In genomic region chr3:131108094-131108653, GRCm38 (mm10) we compare ENCODE assay signal across 10 mouse cellular contexts. TPM values are rescaled to one million over a fixed set of nuclear protein-coding genes. Genes with fewer than 3 reads are reported as not detected.
DNase-seq lines count a peak whose midpoint lies in the region; ATAC-seq lines count a peak whose summit lies in the region.
"Had no signal": no experiment of that assay in that cellular context is flagged by ENCODE, and none has a peak within 500 bp of the region (broad histone marks: within the 10 kb centered on the region; RNA-seq: fewer than 3 reads in every experiment).

No protein-coding gene starts in this region.

- no peak overlapping the region for H3K27ac ChIP-seq in heart, embryonic 13.5 days (replicated peaks)
- H3K27ac ChIP-seq in neural tube, embryonic 11.5 days (ENCODE audit: low read depth, low read length), result no peak overlapping the region
- peak overlapping the region; percentile 88; the same call in 1 of the 2 replicates for H3K27ac ChIP-seq in limb, embryonic 10.5 days
- H3K27ac ChIP-seq: liver, embryonic 12.5 days had no signal

- DNase-seq in heart, adult 8-10 months (ENCODE audit: low spot score), result no peak
- no peak for DNase-seq in neural tube, embryonic 11.5 days (ENCODE audit: low spot score)
- no peak for DNase-seq in neural tube, embryonic 10.5 days (ENCODE audit: extremely low spot score, low spot score)
- DNase-seq in limb, embryonic 10.5 days (ENCODE audit: low spot score), result no peak
- no peak for DNase-seq in adrenal gland, postnatal 10 days
- no peak for DNase-seq in left cerebral cortex, postnatal 4 days

- peaks cover 90% of the 10 kb centered on the region for H3K27me3 ChIP-seq in heart, embryonic 13.5 days (replicated peaks)
- peaks cover 37% of the 10 kb centered on the region for H3K27me3 ChIP-seq in neural tube, embryonic 11.5 days (ENCODE audit: control insufficient read depth, insufficient read depth, low read length)
- H3K27me3 ChIP-seq in limb, embryonic 10.5 days (ENCODE audit: low read depth, poor library complexity, severe bottlenecking), result peaks cover 34% of the 10 kb centered on the region

- intact Hi-C loops in left cerebral cortex, postnatal 4 days (cut with DNase I), result no loop called here

- peaks cover 52% of the 10 kb centered on the region for H3K4me1 ChIP-seq in heart, embryonic 13.5 days
- peaks cover 16% of the 10 kb centered on the region for H3K4me1 ChIP-seq in neural tube, embryonic 11.5 days (ENCODE audit: control insufficient read depth, insufficient read depth, low read length)
- peaks cover 64% of the 10 kb centered on the region for H3K4me1 ChIP-seq in limb, embryonic 10.5 days

- H3K4me2 ChIP-seq in heart, embryonic 13.5 days, result peak overlapping the region; percentile 76
- H3K4me2 ChIP-seq in neural tube, embryonic 11.5 days (ENCODE audit: low read depth), result peak overlapping the region; percentile 61
- H3K4me2 ChIP-seq: liver, embryonic 12.5 days had no signal

- 11% methylated on average over 9 of the region's 9 CpGs for WGBS in heart, embryonic 13.5 days
- 0% methylated on average over 9 of the region's 9 CpGs for WGBS in neural tube, embryonic 11.5 days
- WGBS in limb, embryonic 10.5 days, result 1% methylated on average over 9 of the region's 9 CpGs

- no peaks in the 10 kb centered on the region for H3K36me3 ChIP-seq in heart, embryonic 13.5 days
- no peaks in the 10 kb centered on the region for H3K36me3 ChIP-seq in neural tube, embryonic 11.5 days (ENCODE audit: control insufficient read depth, insufficient read depth, low read length)
- H3K36me3 ChIP-seq in limb, embryonic 10.5 days, result no peaks in the 10 kb centered on the region
- H3K36me3 ChIP-seq: liver, embryonic 12.5 days had no signal

- H3K9me3 ChIP-seq in heart, embryonic 13.5 days, result no peaks in the 10 kb centered on the region
- H3K9me3 ChIP-seq in neural tube, embryonic 11.5 days (ENCODE audit: control insufficient read depth, low read length), result no peaks in the 10 kb centered on the region
- H3K9me3 ChIP-seq in limb, embryonic 10.5 days (replicated peaks), result no peaks in the 10 kb centered on the region
- H3K9me3 ChIP-seq: liver, embryonic 12.5 days; megakaryocyte, embryonic 14.5 days had no signal

- no peak for ATAC-seq in heart, embryonic 13.5 days (ENCODE audit: extremely low read depth, insufficient number of reproducible peaks, low FRiP score, low TSS enrichment)
- no peak for ATAC-seq in neural tube, embryonic 11.5 days (ENCODE audit: insufficient read depth, low FRiP score, low TSS enrichment)
- no peak for ATAC-seq in erythroblast, adult 5-6 weeks (replicated peaks; ENCODE audit: low FRiP score, poor library complexity, severe bottlenecking)
- ATAC-seq: liver, embryonic 12.5 days had no signal

- H3K9ac ChIP-seq in heart, embryonic 13.5 days, result no peak overlapping the region
- H3K9ac ChIP-seq in neural tube, embryonic 11.5 days (ENCODE audit: low read length), result no peak overlapping the region
- H3K9ac ChIP-seq: liver, embryonic 12.5 days had no signal

- peak overlapping the region; percentile 50; the same call in 1 of the 2 replicates for H3K4me3 ChIP-seq in heart, embryonic 13.5 days
- no peak overlapping the region; the same call in 1 of the 2 replicates for H3K4me3 ChIP-seq in neural tube, embryonic 11.5 days (ENCODE audit: low read depth, low read length)
- H3K4me3 ChIP-seq in limb, embryonic 10.5 days, result peak overlapping the region; percentile 53
- H3K4me3 ChIP-seq: liver, embryonic 12.5 days; megakaryocyte, embryonic 14.5 days had no signal

RNA-seq across cellular contexts. Expression of gene Lef1, which starts 2.1 kb away (rescaled TPM):
- polyA plus RNA-seq in heart, embryonic 13.5 days (2015; fragmentation: Nextera tagmentation; extraction: Ambion mirVana), result 8.1 and 9.8 TPM in 2 replicates
- under 1 TPM in 3 of 4 experiments, not detected in 1; 0.14 to 0.31 (median 0.26) TPM for total RNA-seq in heart, adult 8-10 months (2022)
- polyA plus RNA-seq in neural tube, embryonic 11.5 days (2014; fragmentation: Nextera tagmentation; extraction: Ambion mirVana), result 24.7 and 25.5 TPM in 2 replicates
- 60.1 and 76.1 TPM in 2 replicates for polyA plus RNA-seq in limb, embryonic 10.5 days (2016; fragmentation: Nextera tagmentation; extraction: Ambion mirVana)
- 1 to 10 TPM; 9.8 TPM for total RNA-seq in adrenal gland, postnatal 10 days (2021)
- total RNA-seq in left cerebral cortex, postnatal 4 days (2021), result 1 to 10 TPM; 6.6 to 7.9 TPM
- total RNA-seq in erythroblast, adult 5-6 weeks (2015; ENCODE audit: low replicate concordance), result not detected in 2 replicates
- total RNA-seq in erythroblast, adult 5-6 weeks (2017; ENCODE audit: low replicate concordance), result 0.14 and 0.60 TPM in 2 replicates

Comparison
In these comparisons a context has a peak if more than half of its experiments do, and no peak if none do; other contexts are left out.
1. RNA of gene Lef1, which starts 2.1 kb away (total RNA-seq): 9.8 TPM in adrenal gland, postnatal 10 days and 6.6 to 7.9 TPM in left cerebral cortex, postnatal 4 days; 0.14 to 0.60 TPM in erythroblast, adult 5-6 weeks and 0.14 to 0.31 TPM in heart, adult 8-10 months; every median in the first group is over 4 times any median in the second.